Mouse (Mus musculus) liver, adult (tissue): ENCODE measurements around the gene H6pd.
A peak's percentile ranks its signal among the peaks of the same experiment; 100 is the strongest.

Experiments
- GATA4 ChIP-seq: IDR thresholded peaks from 2 replicates; pipeline ENCODE4 v1.6.1; 2014; ENCODE audit warnings: mild to moderate bottlenecking, low read length; ENCODE audit not compliant: insufficient replicate concordance

Gene H6pd

DNA sequence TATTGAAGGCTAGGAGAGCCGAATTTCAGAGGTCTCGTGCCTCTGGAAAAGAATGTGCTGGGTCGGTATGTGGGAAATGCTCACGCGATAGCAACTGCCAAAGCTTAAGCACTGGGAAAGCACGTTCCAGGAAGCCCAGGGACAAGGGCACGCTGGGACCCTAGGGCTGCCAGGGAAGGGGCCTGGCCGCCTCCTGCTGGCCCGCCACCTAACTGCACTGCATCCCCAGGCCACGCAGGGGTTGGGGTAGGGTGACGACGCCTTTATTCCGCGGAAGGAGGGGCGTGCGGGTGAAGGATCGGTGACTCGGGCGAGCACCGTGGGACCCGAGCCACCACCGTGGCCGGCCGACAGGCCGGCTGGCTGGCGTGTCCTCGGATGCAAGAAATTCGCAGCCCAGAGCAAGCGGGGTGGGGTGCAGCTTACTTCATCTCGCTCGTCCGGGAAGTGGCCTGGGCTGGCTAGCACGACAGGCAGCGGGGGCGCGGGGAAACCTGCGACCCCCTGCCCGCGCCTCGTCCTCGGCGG lies 434 bp downstream of the H6pd start:
- peak; percentile 56; the same call in 1 of the 2 replicates for TF ChIP-seq GATA4

DNA sequence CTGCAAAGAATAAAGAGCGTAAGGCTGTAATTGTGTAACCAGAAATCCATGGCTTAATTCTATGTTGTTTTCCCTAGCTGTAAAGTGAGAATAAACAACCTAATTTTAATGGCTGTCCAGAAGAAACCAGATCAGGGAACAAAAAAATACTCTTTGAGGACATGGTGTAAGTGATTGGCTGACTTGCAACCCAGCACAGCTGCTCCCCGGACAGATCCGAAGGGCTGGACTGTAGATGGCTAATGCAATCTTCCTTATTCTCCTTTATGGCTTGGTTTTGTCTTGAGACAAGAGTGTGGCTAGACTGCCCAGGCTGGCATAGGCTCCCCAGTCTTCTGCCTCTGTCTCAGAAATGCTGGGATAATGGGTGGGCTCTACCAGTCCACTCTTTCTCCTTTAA lies 1.4 kb downstream of the H6pd start:
- TF ChIP-seq GATA4, result no peak

DNA sequence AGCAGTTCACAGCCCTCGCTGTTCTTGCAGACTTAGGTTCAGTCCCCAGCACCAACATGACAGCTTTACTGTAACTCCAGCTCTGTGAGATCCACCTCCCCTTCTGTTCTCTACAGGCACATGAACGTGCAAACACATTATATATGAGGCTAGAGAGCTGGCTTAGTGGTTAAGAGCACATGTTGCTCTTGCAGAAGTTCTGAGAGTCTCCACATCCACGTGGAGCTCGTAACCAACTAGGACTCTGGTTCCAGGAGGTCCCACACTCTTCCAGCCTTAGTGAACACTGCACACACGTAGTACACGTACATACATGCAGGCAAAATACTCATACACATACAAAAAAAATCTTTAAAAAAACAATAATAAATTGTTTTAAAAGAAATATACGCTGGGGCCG lies 1.8 kb downstream of the H6pd start:
- no peak for TF ChIP-seq GATA4

DNA sequence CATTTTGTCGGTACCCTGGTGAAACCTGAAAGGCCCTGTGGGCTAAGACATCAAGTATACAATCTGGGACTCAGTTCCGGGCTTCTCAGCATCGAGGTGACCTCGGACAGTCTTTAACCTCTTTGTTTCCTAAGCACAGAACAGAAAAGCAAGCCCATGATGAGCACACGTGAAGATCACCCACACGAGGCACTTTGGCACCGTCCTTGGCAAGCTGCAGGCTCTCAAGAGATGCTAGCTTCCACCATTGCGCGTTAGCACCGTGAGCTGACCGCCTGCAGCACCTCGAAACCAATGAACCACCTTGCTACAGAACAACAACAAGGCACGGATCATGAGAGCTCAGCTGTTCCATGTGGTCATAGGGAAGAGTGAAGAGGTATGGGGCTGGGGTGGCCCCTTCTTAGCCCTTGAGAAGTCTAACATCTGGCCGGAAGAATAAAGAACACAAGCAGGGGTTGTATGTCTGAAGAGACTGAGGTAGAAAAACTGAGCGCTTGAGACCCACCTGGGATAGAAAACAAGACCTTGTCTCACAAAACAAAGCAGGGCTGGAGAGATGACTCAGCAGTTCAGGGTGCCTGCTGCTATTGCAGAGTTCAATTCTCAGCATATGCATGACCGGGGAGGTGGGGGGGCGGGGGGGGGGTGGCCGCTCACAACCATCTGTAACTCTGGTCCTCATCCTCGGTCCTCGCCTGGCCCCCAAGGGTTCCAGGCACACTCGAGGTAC lies 2.5 kb downstream of the H6pd start:
- no peak for TF ChIP-seq GATA4

DNA sequence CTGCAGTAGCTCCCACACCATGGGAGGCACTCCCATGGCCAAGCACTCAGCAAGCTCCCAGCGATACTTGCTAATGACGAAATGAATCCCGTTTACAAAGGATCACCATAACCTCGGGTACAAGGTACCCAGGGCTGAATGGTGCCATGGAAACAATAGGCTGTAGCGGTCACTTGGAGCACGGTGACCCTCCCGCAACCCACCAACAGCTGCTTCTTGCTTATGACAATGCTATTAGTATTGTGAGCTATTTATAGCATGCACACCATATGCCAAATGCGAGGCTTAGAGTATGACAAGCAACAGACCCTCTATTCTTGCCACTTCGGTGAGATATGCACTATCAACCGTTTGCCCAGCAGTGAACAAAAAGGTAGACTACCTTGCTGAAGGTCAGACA lies 3.6 kb downstream of the H6pd start:
- no peak for TF ChIP-seq GATA4

DNA sequence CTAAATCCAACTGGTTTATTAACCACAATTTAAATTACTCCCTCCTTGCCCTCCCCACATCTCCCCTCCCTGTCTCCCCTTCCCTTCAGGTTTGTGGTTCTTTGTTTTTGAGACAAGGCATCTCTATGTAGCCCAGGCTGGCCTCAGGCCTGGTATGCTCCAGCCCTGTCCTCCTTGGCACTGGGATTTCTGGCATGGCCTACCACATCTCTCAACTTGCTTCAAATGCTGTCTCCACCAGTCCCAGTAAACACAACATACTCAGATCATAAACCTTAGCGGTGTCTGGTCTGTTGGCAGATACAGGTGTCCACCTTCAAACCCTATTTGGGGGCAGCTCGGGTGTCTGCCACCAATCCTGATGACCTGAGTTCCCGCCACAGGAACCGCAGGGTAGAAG lies 5.2 kb downstream of the H6pd start:
- no peak for TF ChIP-seq GATA4

DNA sequence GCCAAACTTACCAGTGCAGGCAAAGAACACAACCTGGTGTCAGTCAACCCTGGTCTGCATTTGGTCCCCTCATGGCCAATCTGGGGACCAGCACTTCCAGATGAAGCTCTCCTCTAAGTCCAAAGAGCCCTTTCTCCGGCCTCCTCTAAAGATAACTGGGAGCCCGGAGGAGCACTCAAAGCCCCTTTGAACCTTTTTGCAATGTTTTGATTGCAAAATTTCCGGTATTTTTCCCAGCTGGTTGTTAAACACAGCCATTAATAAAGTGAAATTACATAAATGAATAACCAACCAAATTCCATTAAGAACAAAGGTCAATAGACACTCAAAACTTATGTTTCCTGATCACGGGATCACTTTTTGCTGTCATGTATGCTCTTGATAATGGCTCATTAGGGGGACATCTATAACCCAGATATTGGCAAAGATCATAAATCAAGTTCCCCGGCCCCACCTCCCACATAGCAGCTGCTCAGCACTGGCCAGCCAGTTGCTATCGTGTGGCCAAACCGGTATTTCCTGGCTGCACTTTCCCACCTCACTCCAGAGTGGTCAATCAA lies 5.7 kb downstream of the H6pd start:
- peak; percentile 46; the same call in 1 of the 2 replicates for TF ChIP-seq GATA4

DNA sequence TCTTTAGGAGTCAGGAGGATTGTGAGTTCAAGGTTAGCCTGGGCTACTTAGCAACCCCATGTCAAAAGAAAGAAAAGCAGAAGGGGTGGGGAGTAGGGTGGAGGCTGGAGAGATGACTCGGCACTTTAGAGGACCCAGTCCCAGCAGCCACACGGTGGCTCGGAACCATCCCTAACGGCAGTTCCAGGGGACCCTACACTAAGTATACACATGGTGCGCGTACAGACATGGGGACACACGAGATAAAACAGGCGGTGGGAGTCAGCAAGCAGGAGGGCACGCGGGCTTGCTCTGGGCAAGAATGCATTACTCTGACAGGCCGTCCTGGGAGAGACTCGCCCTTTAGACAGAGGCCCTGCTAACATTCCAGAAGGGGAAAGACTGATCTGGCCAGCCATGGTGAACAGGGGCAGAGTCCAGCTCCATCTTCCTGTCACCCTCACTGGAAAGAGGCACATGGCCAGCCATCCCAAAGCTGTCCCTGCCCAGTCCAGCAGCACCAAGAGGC lies 6.7 kb downstream of the H6pd start:
- TF ChIP-seq GATA4, result no peak

DNA sequence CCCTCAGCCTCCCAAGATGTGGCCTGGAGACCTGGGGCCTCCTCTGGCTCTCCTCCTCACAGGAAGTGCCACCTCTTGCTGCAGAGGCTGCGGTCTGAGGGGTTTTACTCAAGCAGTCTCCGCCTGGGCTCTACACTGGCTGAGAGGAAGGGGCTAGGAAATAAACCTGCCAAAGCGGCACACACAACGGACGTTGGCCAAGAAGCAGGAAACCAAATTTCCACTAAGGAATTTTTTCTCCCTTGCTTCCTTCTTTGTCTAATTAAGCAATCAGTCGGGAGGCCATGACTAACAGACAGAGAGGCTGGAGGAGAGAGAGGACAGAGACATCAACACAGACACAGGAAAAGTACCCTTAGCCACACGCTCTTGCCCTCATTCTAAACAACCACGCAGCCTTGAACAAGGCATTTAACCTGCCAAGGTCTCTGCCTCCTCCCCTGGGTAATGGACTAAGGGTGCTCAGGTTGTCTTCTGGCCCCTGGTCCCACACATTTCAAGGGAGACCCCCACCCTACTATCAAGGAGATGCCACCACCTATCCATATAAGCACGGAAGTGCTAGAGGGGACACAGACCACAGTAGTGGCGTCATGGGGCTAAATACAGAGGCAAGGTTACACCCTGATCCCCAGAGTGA lies 7.5 kb downstream of the H6pd start:
- no peak for TF ChIP-seq GATA4

DNA sequence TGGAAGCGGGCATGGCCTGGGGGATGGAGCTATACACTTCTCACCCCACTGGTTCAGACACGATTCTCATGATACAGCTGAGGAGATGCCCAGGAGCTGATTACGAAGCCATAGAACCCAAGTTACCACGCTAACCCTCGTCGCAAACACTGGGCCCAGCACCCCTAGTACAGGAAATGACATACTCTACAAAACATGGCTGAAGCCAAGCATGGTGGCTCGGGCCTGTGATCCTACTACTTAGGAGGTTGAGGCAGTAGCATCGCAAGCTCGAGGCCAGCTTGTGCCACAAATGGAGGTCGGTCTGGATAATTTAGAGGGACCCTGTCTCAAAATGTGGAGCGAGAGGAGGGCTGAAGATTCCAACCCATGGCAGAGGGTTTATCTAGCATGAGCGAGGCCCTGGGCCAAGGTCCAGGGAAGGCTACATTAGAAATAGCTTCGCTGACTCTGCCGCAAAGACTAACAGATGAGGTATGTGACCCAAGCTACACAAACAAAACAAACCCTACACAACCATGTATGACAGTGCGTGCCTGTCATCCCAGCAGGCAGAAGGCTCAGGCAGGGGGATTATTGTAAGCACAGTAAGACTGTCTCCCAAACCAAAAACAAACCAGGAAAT lies 8.8 kb downstream of the H6pd start:
- no peak for TF ChIP-seq GATA4

DNA sequence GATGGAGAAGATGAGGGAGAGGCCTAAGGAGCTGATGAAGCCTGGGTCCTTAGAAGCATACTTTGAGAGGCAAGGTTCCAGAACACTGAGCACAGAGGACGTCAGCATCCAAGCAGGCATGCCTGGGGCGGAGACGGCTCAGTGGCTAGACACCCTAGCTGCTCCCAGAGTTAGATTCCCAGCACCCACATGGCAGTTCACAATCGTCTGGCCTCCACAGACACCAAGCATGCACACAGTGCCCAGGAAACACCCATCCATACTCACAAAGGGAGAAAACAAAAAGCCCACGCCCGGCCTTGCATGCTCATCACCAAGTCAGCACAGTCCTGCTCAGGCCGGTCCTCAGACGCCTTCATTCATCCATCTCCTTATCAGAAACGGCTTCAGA lies 9.3 kb downstream of the H6pd start:
- TF ChIP-seq GATA4, result no peak

DNA sequence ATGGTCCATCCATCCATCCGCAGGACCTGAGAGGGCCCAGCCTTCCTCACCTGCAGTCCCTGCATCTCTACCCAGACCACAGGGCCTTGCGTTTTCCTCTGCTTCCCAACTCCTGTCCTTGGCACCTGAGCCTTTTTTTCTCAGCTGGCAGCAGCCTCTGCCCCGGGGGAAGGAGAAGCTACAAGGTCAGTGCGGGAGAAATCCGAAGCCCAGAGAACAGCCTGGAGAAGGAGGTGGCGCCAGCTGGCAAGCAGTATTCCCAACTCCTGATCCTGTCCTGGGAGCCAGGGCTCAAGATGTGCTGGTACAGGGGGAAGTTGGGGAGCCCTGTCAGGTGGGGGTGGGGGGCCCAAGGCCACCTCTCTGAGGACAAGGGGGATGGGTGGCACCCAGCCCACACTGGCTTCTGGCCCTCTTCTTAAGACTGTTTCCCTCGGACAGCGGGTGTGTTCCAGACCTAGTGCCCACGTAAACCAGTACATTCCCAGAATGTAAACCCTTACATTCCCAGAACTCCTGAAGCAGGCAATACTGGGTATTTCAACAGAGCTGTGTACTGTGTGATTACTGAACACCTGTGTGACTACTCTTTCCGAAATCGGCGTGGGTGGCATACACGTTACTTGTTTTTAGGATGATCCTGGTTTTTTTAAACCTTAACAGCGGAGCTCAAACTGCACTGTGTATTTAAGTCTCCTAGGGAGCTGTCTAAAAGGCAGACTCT lies 9.9 kb downstream of the H6pd start:
- TF ChIP-seq GATA4, result no peak

DNA sequence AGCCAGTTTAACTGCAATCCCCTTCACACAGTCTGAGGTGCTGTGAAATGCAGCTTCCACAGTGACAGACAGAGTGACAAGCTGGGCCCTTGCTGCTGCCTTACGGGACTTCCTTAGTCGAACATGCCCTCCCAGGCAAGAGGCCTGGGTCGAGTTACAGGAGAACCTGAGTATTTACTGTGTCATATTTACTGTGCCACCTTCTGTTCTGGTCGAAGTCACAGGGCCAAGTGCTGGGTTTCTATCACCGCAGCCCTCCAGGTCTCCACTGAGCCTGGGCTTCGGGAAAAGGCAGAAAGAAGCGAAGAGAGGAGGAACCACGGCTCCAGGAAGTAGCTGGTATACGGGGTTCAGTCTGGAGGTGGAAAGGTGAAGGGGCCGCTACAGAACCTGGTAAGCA lies 10.8 kb downstream of the H6pd start:
- no peak for TF ChIP-seq GATA4

DNA sequence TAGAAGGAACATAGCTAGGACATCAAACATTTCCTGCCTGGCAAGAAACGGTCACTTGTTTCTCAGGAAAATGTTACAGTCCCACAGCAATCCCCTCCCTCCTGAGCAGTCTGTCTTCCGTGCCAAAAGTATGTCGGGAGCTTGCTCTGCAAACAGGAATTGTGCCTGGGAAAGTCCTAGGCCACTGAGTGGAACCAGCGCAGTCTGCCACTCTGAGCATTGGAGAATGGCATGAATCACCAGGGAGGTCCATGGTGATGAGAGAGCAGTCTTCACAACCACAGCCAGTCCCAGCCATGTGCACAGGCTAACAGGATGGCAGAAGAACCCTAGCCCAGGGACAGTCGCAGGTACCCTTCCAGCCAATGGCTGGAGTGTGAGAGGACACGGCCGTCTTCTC lies 12.4 kb downstream of the H6pd start:
- no peak for TF ChIP-seq GATA4

DNA sequence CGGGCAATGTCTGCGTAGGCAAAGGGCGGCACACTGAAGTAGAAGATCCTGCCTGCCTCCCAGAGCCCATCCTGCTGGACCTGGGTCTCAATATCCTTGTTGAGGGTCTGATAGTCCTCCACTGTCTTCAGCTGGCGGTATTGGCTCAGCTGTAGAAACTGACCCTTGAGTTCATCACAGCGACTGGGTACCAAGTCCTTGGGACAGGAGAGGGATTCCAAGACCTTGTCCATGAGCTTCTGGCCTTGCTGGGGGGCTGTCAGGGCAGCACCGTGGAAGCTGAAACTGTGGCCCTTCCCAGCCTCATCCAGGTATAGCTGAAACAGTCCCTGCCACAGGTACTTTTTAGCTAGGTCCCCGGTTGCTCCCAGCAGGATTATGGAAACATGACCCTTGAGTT lies 12.9 kb downstream of the H6pd start:
- TF ChIP-seq GATA4, result no peak
